Mouse (Mus musculus) embryonic fibroblast, embryonic 13.5 days (primary cell): Measurements from ENCODE around the gene Kdm5b. TPM values are rescaled to one million over a fixed set of nuclear protein-coding genes. Genes with fewer than 3 reads are reported as not detected.

Experiments
- H3K27ac ChIP-seq: 2 replicates; pipeline ENCODE4 v1.5.1; 2012; ENCODE audit warnings: low read length, control low read depth, inconsistent platforms; ENCODE audit not compliant: insufficient read depth
- H3K4me1 ChIP-seq: 2 replicates; pipeline ENCODE4 v1.6.1; 2011; ENCODE audit warnings: low read length; ENCODE audit not compliant: control insufficient read depth, insufficient read depth
- H3K4me3 ChIP-seq: 2 replicates; pipeline ENCODE4 v1.5.1; 2011; ENCODE audit warnings: mild to moderate bottlenecking, control low read depth, low read length; ENCODE audit not compliant: insufficient read depth
- CTCF ChIP-seq: IDR thresholded peaks from 2 replicates; pipeline ENCODE4 v1.5.1; 2011; ENCODE audit warnings: mild to moderate bottlenecking, control low read depth, low read length, moderate library complexity, borderline replicate concordance; ENCODE audit not compliant: insufficient read depth
- POLR2A ChIP-seq: IDR thresholded peaks from 2 replicates; pipeline ENCODE4 v1.6.1; 2011; ENCODE audit warnings: low read depth, mild to moderate bottlenecking, control low read depth, low read length, moderate library complexity
- polyA plus RNA-seq: library from polyadenylated mRNA; stranded (reverse); fragments of >200 nt; gene quantifications from 2 replicates; pipeline ENCODE4 v1.2.4, GENCODE M21; 2011; ENCODE audit warnings: low read depth; ENCODE audit not compliant: missing spikeins, insufficient read length

The Kdm5b gene
- polyA plus RNA-seq, 1 experiment, result 71.7 TPM

GRCm38 (mm10) chr1:134549632-134550132, 10.3 kb upstream of the Kdm5b start, which contains the start of gene Mgat4e:
Gene Mgat4e (minus strand): TSS chr1:134549682.
- Histone ChIP-seq H3K4me1 (no peaks in the 10 kb centered on the region; the same call in 1 of the 2 replicates), H3K4me3 (no peak within 1 kb of the TSS), H3K27ac (no peak within 1 kb of the TSS)
- no peak for TF ChIP-seq POLR2A
- TF ChIP-seq CTCF, result no peak

GRCm38 (mm10) chr1:134551869-134552268, 8.1 kb upstream of the Kdm5b start:
- Histone ChIP-seq H3K27ac (peak overlapping the region; percentile 69), H3K4me3 (no peak overlapping the region)
- TF ChIP-seq POLR2A (no peak), CTCF (no peak)

GRCm38 (mm10) chr1:134552396-134552795, 7.6 kb upstream of the Kdm5b start:
- Histone ChIP-seq H3K27ac (peak overlapping the region; percentile 88), H3K4me3 (no peak overlapping the region), H3K4me1 (no peaks in the 10 kb centered on the region; the same call in 1 of the 2 replicates)
- no peak for TF ChIP-seq POLR2A
- no peak for TF ChIP-seq CTCF

More at GRCm38 (mm10) chr1:134551869-134552268, 8.1 kb upstream of the Kdm5b start:
- no peaks in the 10 kb centered on the region; the same call in 1 of the 2 replicates for H3K4me1 ChIP-seq

- no peaks in the 10 kb centered on the region; the same call in 1 of the 2 replicates for H3K4me1 ChIP-seq
- no peak overlapping the region for H3K27ac ChIP-seq
- H3K4me3 ChIP-seq, result no peak overlapping the region
- TF ChIP-seq CTCF (no peak), POLR2A (no peak)
Observed at GRCm38 (mm10) chr1:134555240-134555870, 4.6 kb upstream of the Kdm5b start.

- Histone ChIP-seq H3K4me1 (no peaks in the 10 kb centered on the region; the same call in 1 of the 2 replicates), H3K27ac (peak overlapping the region; percentile 23), H3K4me3 (peak overlapping the region; percentile 38)
- TF ChIP-seq POLR2A (peak; percentile 12; the same call in 1 of the 2 replicates), CTCF (no peak)
Observed at GRCm38 (mm10) chr1:134555871-134556670, 3.9 kb upstream of the Kdm5b start.

- peak overlapping the region; percentile 23 for H3K27ac ChIP-seq
- peak overlapping the region; percentile 38 for H3K4me3 ChIP-seq
- H3K4me1 ChIP-seq, result no peaks in the 10 kb centered on the region; the same call in 1 of the 2 replicates
- TF ChIP-seq POLR2A (peak; percentile 89), CTCF (no peak)
Observed at GRCm38 (mm10) chr1:134556671-134557218, 3.2 kb upstream of the Kdm5b start.

GRCm38 (mm10) chr1:134558511-134558910, 1.5 kb upstream of the Kdm5b start:
- Histone ChIP-seq H3K27ac (no peak overlapping the region), H3K4me3 (no peak overlapping the region), H3K4me1 (no peaks in the 10 kb centered on the region; the same call in 1 of the 2 replicates)
- TF ChIP-seq CTCF, result no peak
- no peak for TF ChIP-seq POLR2A

- TF ChIP-seq CTCF (no peak), POLR2A (no peak)
- Histone ChIP-seq H3K4me1 (no peaks in the 10 kb centered on the region; the same call in 1 of the 2 replicates), H3K27ac (no peak overlapping the region), H3K4me3 (no peak overlapping the region)
Observed at GRCm38 (mm10) chr1:134559226-134559625, 745 bp upstream of the Kdm5b start.

- no peaks in the 10 kb centered on the region; the same call in none of the 2 replicates for H3K4me1 ChIP-seq
- H3K4me3 ChIP-seq, result peak overlapping the region; percentile 58
- no peak for TF ChIP-seq CTCF
- no peak for TF ChIP-seq POLR2A
- peak overlapping the region; percentile 28; the same call in 1 of the 2 replicates for H3K27ac ChIP-seq
Observed at GRCm38 (mm10) chr1:134560396-134560795, 425 bp downstream of the Kdm5b start.
